Mouse (Mus musculus) monocyte, adult 2 months (primary cell): Measurements from ENCODE around the gene 0610040J01Rik.
"Not testable (repeated sequence)": the region's sequence is repeated elsewhere in the genome, so short reads cannot be mapped to it uniquely, and the experiment has no call there.

Experiments used
- DNase-seq, 2 experiments: peaks; one replicate each; pipeline ENCODE4 v3.0.0; 2022; ENCODE audit warnings: low spot score in 2 of 2, low read depth in 1 of 2

Gene 0610040J01Rik

DNA sequence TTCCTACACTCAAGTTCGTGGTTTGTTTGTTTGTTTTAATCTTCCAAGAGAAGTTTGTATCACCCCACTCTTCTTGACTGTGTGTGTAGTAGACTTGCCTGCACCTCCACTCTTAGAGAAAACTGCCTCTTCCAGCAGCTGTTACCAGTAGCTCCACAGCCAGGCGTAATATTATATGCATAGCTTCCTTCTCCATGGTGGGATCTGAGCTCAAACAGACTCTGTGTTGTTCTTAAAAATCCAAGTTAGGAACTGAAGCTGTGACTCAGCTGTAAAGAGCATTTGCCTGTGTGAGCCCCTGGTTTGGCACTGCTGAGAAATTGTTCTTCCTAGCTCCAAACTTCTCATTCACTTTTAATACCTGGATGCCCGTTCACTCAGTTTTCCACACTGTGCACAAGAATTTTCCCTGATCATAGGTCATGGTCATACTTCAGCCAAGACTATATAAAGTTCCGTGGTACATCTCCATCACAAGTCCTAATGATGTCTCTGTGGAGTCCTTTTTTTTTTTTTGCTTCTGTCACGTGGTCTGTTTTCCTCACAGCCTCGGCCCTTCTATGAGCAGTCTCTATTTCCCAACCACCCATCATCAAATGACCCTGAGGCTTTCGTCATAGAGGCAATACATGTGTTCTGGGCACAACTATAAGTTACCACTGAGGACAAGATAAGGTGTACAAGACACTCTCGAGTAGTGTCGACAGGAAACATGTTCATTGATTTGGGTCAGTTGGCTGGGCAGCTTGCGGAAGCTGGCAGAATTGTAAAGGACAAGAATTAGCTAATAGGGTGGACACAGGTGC, 16.4 kb downstream of the 0610040J01Rik start:
- DNase-seq, result no peak

DNA sequence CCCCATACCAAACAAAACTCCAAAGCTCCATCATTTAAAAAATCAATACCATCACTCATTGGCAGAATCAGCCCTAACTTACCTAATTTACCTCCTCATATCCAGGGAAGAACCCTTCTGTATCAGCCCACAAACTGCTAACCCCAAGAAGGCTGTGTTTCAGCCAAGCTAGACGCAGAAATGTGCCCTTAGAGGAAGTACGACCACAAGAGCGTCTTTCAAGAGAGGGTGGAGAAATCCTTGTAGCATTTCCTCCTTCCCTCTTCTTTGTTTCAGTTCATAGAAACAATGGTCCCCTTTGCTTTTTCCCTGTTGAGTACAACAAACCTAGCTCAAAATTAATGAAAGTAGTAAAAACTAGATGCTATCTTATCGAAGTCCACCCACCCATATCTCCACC, 18.9 kb downstream of the 0610040J01Rik start:
- no peak for DNase-seq

DNA sequence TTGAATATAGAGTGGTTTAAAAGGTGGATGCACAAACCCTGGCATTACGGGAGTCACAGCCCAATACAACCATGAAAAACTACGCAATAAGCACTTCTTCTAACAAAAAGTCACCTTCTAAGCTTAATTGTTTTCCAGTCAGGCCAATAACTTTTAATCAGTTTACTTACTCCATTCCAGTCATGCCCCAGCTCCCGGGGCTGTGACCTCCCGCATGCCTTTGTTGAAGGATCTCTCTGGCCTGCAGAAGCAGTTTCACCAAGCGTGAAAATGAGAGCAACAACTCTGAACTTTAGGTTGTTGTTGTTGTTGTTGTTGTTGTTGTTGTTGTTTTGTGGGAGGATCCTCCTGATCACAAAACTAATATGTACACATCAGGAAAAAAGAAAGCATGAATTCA, 21.8 kb downstream of the 0610040J01Rik start:
- DNase-seq, result no peak

DNA sequence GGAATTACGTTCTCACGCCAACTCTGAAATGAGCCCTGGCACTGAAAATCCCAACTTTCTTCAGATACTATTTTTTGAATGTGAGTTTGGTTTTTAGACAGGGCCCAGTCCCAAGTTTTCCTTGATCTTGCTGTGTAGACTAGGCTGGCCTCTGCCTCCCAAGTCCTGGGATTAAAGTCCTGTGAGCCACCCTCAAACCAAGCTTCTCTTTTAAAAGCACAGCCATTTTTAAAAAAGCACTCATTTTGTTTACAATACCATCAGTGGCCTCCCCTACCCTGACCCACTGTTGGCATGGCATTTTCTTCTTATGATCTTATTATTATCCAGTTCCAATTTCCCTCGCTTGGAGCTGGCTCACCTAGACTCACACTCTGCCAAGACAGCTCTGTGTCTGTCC, 22.3 kb downstream of the 0610040J01Rik start:
- DNase-seq, result no peak

DNA sequence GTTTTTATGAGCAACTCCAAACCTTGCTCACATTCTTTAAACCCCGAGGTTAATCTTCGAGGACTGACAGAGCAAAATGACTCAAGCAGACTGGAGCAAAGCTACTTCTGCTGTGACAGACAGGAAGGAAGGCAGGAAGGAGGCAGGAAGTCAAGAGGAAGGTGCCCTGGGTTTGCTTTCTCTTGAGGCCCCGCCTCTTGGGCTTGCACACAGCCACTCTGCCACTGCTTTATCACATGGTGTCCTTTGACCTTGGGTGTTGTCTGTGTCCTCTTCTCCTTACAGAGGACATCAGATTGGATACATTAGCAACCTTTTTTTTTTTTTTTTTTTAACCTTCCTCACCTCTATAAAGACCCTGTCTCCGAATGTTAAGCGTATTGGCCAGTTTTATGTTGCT, 25.0 kb downstream of the 0610040J01Rik start:
- DNase-seq, result no peak

DNA sequence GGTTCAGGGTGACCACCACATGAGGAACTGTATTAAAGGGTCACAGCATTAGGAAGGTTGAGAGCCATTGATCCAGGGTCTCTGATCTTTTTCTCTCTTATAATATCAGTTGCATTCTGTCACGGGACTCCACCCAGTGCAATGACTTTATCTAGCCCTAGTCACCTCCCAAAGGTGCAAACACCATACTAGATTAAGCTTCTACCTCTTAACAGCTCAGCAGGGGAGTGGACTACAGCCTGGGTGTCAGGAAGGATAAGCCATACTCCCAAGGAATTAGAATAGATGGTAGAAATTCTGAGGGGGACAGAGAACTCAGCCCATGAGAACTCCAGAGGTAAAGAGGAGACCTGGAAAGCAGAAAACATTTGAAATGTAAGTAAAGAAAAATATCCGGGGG, 25.7 kb downstream of the 0610040J01Rik start:
- no peak for DNase-seq

DNA sequence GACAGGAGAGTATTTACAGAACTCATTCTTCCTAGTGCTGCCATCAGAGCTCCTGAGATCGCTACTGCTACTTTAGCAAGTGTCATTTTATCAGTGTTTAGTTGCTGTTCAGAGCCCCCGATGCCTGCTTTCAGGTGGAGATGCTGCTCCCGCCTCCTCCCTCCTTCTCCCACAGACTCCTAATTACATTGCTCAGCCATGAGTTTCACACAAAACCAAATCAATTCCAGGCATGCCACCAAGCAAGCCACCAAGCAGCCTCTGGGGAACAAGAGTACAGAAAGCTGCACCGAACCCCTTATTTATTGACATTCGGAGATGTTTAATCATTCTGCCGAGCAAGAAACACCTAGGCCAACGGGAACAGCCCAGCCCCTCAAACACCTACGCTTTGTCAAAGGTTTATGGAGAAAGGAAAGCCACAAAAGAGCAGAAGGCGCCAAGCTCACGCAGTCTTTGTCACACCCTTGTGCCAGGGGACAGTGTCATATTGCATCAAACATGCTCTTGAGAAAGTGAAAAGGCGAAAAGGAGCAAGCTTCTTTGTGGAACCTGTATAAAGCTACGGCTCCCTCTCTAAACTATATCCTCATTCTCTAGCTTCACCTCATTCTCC, 27.7 kb downstream of the 0610040J01Rik start:
- DNase-seq, result no peak

DNA sequence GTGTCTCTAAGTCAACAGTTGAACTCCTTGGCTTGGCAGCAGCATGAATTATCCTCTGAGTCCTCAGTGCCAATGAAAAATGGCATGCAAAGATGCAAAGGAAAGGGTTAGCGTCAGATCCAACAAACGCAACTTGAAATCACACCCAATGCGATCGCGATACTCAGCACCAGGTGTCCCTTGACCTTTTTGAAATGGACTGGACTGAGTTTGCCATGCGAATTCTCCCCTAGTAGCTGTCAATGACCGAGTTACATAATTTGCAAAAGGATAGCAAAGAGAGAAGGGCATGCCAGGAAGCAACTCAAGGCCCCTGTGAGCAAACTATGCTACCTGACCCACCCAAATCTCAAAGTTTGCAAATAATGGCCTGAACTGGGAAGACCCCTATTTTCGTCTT, 34.9 kb downstream of the 0610040J01Rik start:
- DNase-seq, result no peak

DNA sequence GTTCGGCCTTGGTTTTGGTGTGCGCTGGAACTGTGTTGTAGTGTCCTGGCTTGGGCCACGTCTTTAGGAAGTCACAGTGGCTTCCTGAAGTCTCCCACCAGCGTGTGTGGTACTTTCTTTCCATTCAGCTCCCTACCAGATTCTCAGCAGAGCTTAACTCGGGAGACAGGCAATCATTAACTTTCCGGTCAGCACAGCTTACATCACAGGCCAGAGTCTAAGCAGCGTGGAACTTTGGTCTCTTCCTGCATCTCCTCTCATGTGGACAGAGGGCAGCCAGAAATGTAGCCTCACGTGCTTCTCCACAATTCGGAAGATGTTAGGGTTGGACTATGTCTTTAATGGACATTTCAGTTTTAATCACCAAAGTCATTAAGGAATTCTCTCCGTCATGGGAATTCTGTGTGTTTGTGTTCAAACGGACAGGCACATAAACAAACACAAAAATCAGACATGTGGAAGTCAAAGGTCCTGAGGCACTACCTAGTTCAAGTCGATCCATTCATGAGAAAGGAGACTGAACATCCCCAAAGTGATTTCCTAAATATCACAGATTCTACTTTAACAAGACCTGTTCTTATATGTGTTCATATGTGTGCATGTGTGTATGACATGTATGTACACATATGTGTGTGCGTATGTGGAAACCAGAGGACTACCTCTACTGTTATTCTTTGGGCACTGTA, 35.5 kb downstream of the 0610040J01Rik start:
- no peak for DNase-seq

DNA sequence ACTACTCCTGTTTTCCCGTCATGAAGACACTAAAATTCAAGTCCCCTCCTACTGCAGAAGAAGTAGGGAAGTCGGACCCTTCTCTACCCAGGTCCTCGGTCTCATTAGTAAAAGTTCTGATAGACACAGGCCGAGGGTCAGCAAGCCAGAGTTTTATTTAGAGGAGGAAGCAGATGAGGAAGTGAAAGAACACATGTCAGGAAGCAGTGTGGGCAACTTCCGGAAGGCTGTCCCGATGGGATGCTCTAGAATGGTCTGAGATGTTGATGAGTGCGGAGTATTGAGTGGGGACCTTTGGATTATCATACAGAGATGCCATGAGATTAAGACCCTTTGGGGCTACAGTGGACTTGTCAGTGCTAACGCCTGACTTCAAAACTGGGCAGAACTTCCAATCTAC, 46.7 kb downstream of the 0610040J01Rik start:
- DNase-seq, result no peak

DNA sequence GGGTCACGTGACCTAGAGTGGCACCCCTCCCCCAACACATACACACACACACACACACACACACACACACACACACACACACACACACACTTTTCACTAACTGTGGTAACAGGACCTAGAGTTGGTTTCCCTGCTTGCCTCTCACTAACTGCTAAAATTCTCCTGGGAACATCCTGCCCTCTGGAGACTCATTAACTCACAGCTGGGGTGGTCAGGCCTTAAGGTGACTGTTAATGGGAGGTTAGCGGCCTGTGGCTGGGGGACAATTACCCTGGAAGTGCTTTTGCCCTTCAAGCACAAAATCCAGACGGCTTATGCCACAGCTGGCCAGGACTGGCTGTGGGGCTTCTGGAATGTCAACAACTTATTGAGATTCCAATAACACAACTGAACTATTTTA, 55.3 kb downstream of the 0610040J01Rik start:
- no peak for DNase-seq

DNA sequence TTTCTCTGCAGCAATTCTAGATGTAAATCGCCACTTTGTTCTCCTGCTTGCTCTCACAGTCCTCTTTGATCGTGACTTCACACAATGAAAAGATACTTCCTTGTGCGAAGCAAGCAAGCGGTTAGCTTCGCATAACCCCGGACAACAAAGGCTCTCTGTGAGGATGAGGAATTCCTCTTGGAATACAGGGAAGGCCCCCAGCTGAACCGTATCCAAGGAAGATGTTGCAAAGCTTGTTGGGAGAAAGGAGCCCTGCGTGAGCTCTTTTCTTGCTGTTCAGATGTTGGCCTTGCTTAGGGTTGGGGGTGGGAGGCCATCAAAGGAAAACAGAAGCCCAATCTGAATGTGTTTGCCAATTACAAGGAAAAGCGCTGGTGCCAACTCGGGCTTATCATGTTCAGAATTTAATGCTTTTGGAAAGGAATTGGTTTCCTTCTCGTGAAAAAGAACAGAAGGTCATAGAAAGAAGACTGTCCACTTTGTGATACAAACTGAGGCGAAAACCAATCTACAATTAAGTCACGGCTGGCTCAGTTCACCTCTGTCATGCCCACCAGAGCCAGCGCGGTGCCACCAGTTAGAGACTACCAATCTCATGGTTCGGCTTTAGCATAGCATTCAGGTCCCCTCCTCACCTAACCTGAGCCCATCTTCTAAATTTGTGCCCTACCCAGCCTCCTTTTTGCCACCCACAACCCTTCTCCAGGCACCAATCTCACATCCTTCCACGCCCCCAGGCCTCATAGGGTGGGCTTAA, 60.2 kb downstream of the 0610040J01Rik start:
- DNase-seq, result no peak

DNA sequence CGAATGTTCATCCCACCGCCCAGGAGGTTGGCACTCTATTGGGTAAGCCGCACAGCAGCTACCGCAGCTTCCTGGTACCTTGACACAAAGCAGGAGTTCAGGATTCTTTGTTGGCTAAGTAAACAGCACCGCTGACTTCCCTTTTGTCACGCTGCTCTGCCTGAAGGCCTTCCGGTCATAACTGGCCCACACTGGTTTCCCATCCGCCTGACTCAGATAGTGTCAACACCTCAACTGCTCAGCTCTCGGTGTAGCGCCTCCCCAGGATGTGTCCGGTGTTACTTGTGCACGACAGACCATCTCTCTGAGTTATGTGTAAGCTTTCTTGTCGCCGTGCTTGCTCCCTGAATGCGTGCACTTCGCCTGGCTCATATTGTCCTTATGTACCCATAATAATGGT, 62.7 kb downstream of the 0610040J01Rik start:
- DNase-seq, result peak in 1 of 2 experiments; percentile 26

DNA sequence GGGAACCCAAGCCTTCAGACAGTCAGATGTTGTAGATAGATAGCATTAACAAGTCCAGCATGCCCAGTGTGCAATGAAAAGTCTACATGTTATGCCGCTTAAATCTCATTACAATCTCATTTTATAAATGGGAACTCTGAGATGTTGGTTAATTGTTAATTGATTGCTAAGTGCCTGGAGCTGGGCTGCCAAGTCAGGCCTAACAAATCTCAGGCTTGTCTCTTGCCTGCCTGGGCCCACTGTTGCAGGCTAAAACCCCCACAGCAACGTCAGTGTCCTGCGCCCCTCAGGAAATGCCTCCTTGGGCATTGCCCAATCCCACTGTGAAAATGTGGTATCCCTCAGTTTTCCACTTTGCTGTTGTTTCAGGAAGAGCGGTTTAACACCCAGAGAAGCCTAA, 63.9 kb downstream of the 0610040J01Rik start:
- DNase-seq, result no peak

DNA sequence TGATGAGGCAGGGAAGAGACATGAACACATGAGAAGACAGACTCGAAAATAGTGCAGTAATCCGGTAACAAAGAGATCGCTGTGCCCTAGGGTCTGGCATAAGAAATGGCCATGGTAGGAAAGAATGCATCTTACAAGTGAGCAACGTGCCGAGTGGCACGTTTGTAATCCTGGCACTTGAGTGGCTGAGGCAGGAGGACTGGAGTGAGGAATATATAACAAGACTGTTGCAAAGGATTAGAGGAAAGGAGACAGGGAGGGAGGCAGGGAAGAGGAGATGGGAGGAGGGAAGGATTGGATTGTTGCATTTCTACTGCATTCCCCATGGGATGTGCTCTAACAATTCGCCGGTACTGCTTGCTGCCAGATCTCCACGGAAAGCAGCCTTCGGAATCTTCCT, 66.9 kb downstream of the 0610040J01Rik start:
- DNase-seq, result no peak

DNA sequence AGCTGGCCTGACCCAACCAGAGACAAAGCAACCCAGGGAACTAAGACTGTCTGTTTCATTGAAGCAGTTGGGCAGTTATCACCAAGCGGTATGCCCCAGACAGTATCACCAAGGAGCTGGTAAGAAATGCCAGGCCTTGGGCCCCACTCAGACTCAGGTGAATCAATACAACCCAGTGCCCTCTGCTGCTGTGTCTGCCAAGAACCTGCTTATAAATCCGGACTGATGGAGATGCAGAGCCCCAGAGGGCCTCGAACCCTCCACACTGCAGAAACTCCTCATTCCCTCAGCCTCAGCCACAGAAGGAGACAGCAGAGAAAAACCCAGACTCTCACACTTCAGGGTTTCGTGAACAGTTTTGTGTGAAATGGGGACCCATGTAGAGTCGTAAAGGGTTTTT, 74.1 kb downstream of the 0610040J01Rik start:
- DNase-seq, result no peak

DNA sequence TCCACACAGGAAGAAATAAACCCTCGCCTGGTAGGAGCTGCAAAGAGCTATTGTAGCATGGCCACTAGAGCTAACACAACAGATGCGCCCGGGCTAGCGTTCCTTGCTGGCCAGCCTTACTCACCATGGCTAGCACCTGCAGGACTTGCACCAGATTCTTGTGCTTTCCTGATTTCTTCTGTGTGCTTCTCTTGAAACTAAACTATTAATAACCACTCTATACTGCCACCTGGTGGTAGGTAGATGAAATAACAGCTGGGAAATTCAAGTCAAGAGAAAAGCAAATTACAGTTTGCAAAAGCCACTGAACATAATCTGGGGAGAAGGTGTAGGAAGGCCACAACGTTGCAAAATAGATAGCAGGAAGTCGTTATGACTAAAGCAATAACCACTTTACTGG, 74.5 kb downstream of the 0610040J01Rik start:
- DNase-seq, result no peak

DNA sequence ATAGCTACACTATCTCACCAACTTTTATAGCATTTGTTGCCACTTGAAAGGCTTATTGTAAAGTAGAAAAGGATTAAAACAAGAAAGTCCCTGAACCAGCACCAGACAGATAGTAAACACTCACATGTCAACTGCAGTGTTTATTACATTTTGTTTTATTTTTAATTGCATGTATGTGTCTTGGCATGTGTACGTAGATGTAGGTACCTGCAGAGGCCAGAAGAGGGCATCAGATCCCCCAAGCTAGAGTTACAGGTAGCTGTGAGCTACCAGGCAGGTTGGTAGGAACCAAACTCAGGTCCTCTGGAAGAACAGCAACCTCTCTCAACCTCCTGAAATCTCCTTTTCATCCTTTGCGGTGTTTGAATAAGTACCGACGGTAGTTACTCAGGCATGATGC, 74.9 kb downstream of the 0610040J01Rik start:
- DNase-seq, result no peak

DNA sequence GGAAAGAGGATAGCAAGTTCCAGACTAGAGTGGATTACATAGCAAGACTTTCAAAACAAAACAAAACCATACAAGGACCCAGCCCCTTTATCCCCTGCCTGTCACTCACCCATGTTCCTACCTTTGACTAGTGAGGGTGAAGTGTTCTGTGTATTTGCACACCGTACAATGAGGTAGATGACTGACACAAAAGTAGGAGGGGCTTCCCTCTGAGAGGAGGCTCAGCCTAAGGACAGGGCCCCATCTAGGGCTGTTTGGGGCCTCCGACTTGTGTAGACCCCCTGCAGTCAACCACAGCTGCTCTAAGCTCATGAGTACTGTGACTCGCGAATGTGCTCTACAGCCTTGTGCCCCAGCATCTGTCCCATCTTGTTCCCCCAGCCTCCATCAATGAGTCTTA, 79.1 kb downstream of the 0610040J01Rik start:
- no peak for DNase-seq

DNA sequence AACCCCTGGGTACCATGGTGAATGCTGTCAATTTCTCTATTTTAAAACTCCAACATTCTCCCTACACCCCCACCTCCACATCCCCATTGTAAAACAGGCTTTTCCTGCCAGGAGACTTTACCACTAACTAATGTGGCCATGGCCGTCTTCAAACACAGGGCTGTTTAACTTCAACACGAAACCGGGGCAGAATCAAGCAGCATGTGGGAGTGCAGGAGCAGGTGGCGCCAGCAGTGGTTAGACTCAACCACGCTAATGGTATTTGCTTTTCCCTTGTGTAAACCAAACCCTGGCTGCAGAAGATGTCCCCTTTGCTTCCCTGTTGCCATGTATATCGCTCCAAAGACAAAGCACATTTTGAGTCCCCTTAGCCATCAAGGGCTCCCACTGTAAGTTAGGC, 79.7 kb downstream of the 0610040J01Rik start:
- no peak for DNase-seq

DNA sequence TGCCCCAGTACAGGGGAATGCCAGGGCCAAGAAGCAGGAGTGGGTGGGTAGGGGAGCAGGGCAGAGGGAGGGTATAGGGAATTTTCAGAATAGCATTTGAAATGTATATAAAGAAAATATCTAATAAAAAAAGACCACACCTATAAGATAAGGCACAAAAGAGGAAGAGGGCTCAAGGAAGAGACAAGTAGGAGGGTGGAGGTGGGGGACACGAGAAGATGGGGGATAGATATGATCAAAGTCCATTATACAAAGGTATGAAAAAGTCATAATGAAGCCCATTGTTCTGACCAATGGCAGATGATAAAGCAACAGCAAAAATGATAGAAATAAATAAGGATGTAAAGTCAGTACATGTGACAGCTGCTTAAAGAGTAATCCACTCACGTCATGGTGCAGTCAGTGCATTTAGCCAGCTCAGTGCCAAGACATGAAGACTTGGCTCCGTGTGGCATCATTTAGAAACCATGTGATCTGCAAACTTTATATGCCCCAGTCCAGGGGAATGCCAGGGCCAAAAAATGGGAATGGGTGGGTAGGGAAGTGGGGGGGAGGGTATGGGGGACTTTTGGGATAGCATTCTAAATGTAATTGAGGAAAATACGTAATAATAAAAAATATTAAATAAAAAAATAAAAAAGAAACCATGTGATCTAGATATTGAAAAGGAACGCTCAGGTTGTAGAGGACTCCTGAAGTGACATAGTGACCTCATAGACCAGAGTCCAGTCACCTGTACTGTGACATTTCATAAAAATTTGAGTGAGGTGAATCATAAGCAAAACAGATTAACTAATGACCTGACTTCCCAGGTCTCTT, 85.0 kb downstream of the 0610040J01Rik start:
- not testable (repeated sequence) for DNase-seq
